Mouse (Mus musculus): Measurements from ENCODE around the gene Nosip.

Nosip gene

GRCm38 (mm10) chr7:45112529-45112928, 50.3 kb downstream of the Nosip start:
- in situ Hi-C loops (cut with MboI, MseI) = no loop called here

GRCm38 (mm10) chr7:45113476-45113875, 51.2 kb downstream of the Nosip start:
- in situ Hi-C loops (cut with MboI, MseI) = no loop called here

GRCm38 (mm10) chr7:45117566-45117965, 55.3 kb downstream of the Nosip start:
- in situ Hi-C loops (cut with MboI, MseI) = no loop called here

- in situ Hi-C loops (cut with MboI, MseI) = no loop called here
Observed at GRCm38 (mm10) chr7:45118336-45118735, 56.1 kb downstream of the Nosip start.

GRCm38 (mm10) chr7:45119780-45120709, 57.8 kb downstream of the Nosip start:
- in situ Hi-C loops (cut with MboI, MseI) = loop anchor here (10.0 kb wide), 1 partner anchor 265 kb away; the partner anchor contains the start of gene Pnkp

GRCm38 (mm10) chr7:45121404-45121803, 59.2 kb downstream of the Nosip start:
- in situ Hi-C loops (cut with MboI, MseI) = loop anchor here (10.0 kb wide), 1 partner anchor 267 kb away; the partner anchor contains the start of gene Pnkp

- in situ Hi-C loops (cut with MboI, MseI) = loop anchor here (10.0 kb wide), 1 partner anchor 267 kb away; the partner anchor contains the start of gene Pnkp
Observed at GRCm38 (mm10) chr7:45121966-45122365, 59.7 kb downstream of the Nosip start.

GRCm38 (mm10) chr7:45122561-45123185, 60.4 kb downstream of the Nosip start:
- in situ Hi-C loops (cut with MboI, MseI) = loop anchor here (10.0 kb wide), 1 partner anchor 268 kb away; the partner anchor contains the start of gene Pnkp

GRCm38 (mm10) chr7:45123186-45123570, 60.9 kb downstream of the Nosip start:
- in situ Hi-C loops (cut with MboI, MseI) = loop anchor here (10.0 kb wide), 1 partner anchor 268 kb away; the partner anchor contains the start of gene Pnkp

- in situ Hi-C loops (cut with MboI, MseI) = loop anchor here (5.0 to 10.0 kb wide), 2 partner anchors 42 to 270 kb away; partner anchors contain the start of gene Pnkp
Observed at GRCm38 (mm10) chr7:45124224-45125143, 62.3 kb downstream of the Nosip start, which contains the start of gene Rps11. Rps11 (minus strand) TSS chr7:45124439.

GRCm38 (mm10) chr7:45125144-45125600, 62.9 kb downstream of the Nosip start:
- in situ Hi-C loops (cut with MboI, MseI) = loop anchor here (5.0 to 10.0 kb wide), 2 partner anchors 43 to 270 kb away; partner anchors contain the start of gene Pnkp

GRCm38 (mm10) chr7:45125649-45126048, 63.4 kb downstream of the Nosip start:
- in situ Hi-C loops (cut with MboI, MseI) = loop anchor here (5.0 to 10.0 kb wide), 2 partner anchors 43 to 271 kb away; partner anchors contain the start of gene Pnkp

- in situ Hi-C loops (cut with MboI, MseI) = loop anchor here (5.0 to 10.0 kb wide), 2 partner anchors 44 to 271 kb away; partner anchors contain the start of gene Pnkp
Observed at GRCm38 (mm10) chr7:45126147-45126843, 64.1 kb downstream of the Nosip start.

GRCm38 (mm10) chr7:45126844-45127699, 64.8 kb downstream of the Nosip start:
- in situ Hi-C loops (cut with MboI, MseI) = loop anchor here (5.0 to 10.0 kb wide), 2 partner anchors 45 to 272 kb away; partner anchors contain the start of gene Pnkp
